Mouse (Mus musculus) fibroblast of lung, adult 2 months (primary cell): Measurements from ENCODE around the gene Tenm3.
A peak's percentile ranks its signal among the peaks of the same experiment; 100 is the strongest.

ENCODE experiments used
- DNase-seq: peaks from one replicate; pipeline ENCODE4 v3.0.0-alpha.2; 2011; ENCODE audit warnings: low read depth

Gene Tenm3

GRCm38 (mm10) chr8:48517431-48517830 is 326.3 kb downstream of the Tenm3 start:
- DNase-seq: no peak

DNA sequence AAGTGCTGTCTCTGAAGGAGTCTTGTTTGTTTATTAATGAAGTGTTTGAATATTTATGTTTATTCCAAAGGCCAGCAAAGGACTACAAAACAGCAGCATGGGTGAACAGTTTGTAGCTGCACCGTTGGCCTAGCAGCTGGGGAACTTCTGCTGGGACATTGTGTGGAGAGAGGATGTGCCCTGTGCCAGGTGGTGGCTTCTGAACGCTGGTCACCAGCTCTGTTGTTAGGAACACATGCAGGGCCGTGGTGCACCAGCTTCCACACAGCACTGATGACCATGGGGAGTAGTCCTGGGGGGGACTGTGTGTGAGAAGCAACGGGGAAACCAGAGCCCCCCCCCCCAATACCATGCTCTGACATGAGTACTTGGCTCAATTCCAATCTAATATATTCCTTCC is 329.5 kb downstream of the Tenm3 start:
- DNase-seq: no peak

- DNase-seq: no peak
Measured at GRCm38 (mm10) chr8:48513801-48514200, 329.9 kb downstream of the Tenm3 start.

GRCm38 (mm10) chr8:48511546-48511945 is 332.2 kb downstream of the Tenm3 start:
- DNase-seq: no peak

GRCm38 (mm10) chr8:48511137-48511536 is 332.6 kb downstream of the Tenm3 start:
- peak; percentile 19 for DNase-seq

GRCm38 (mm10) chr8:48508641-48509599 is 334.8 kb downstream of the Tenm3 start:
- DNase-seq: no peak

- DNase-seq: no peak
Measured at GRCm38 (mm10) chr8:48507719-48508501, 335.8 kb downstream of the Tenm3 start.

GRCm38 (mm10) chr8:48492491-48492890 is 351.3 kb downstream of the Tenm3 start:
- no peak for DNase-seq

DNA sequence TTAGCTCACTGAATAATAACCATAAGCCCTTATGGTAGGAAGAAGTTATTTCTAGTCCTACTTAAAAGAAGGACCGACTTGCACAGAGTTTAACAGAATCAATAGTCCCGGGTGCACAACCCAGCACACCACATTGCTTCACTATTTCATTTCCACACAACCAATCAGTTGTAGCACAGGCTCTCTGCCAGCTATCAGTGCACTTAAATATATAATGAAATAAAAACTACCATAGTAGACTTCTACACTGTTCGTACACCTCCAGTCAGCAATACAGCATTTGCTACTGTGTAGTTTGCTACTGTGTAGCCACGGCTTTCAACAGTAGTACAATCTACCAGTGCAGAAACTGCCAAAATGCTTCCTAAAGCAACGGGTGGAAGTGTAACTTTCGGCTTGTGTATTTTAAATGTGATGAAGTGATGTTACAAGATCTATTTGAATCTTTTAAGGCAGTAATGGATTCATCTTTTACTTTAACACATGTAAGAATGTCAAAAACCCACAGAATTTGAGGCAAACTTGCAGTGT is 353.1 kb downstream of the Tenm3 start:
- no peak for DNase-seq

GRCm38 (mm10) chr8:48489936-48490634 is 353.7 kb downstream of the Tenm3 start:
- no peak for DNase-seq

DNA sequence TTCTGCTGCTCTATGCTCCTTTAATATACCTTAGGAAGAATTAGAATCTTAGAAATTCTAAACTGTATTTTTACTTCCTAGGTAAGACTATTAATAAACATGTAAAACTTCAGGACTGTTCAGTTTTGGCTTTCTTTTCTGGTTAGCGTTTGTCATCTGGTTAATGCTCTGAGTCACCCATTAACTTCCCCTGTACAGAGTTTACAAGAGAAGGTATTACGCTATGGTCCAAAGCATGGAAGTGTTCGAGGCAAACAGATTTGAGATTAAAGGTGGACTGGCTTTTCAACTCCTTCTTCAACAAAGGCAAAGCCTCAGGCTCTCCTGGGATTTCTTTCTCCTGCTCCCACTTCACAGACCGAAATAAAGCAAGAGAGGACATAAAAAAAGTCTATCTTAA is 354.3 kb downstream of the Tenm3 start:
- no peak for DNase-seq

GRCm38 (mm10) chr8:48488809-48489208 is 354.9 kb downstream of the Tenm3 start:
- no peak for DNase-seq

DNA sequence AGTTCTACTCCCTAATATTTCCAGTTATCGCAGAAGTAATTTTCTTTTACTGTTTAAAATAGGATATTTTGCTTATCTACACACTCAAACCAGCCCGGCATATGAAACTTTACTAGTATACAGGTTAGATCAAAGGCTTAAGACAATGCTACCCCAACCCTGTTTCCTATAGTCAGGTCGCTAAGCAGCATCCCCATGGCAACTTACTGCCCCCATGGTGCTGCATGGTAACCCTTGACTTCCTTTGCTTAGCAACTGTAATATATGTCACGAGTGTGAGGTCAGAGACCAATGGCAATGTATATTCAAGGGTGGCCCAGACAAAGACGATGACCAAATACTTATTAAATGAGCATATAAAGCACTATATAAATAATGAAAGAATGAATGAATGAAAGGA is 359.6 kb downstream of the Tenm3 start:
- no peak for DNase-seq

DNA sequence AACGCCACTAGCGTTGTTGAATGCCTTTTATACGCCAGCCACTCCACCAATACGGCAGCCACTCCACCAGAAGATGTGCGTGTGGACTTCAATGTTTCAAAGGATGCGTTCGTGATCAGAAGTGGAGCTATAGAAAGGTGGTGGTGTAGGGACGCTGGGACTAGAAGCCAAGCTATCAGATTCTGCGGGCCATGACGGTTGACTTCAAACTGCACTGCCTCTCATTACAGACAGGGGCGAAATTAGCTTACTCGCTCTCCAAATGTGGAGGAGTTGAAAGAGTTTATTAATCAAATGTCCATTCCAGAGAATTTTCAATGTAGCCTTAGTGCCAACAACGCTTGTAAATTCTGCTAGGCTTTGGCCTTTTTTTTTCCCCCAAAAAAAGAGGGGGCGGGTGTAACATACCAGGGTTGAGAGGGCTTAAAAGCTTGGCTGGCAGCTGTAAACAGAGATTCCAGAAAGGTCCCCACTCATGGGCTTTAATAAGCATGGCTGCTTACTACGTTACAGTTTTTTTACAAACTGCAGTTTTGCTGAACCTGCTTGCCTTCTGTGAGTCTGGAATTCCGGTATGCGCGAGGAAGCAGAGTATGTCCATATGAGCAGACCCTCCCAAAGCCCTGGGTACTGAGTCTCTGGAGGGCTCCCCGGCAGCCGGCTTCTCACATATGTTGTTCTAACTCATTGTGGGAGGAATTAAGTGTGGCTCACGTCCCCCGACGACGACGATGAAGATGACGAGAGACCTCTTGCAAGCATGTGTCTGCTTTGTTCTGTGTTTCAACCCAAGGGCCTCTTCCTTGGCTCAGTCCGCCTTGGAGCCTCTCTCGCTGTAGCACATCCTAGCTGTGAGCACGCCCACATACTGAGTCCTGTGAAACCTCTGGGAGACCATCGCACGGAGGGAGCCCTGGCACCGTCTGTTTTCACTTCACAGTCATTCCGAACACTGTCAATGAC is 361.8 kb downstream of the Tenm3 start:
- DNase-seq: peak; percentile 22

DNA sequence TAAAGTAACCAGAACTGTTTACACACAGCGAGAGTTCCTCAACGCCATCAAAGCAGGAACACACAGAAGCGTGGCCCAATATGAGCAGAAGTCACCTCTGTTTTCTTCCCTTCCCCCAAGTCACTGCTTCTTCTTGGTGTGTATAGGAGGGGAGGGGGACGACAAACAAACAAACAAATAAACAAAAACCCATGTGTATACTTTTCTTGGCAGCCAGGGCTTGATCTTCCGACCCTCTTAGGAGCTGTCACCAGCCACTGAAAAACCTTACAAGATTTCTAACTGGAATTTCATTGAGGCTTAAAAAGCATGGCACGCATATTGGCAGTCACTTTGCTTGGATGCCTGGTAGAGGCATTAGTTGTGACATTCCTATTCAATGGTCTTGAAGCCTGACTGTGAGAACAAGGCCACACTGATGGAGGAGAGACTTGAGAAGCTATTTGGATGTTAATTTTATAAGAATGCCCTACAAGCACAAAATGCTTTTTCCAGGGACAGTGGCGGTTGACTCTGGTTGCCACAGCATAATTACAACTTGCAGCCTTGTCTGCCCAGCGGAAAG is 366.3 kb downstream of the Tenm3 start:
- no peak for DNase-seq

- no peak for DNase-seq
Measured at GRCm38 (mm10) chr8:48476896-48477295, 366.9 kb downstream of the Tenm3 start.

GRCm38 (mm10) chr8:48467633-48468032 is 376.1 kb downstream of the Tenm3 start:
- DNase-seq: no peak

- no peak for DNase-seq
Measured at GRCm38 (mm10) chr8:48458373-48458772, 385.4 kb downstream of the Tenm3 start.

DNA sequence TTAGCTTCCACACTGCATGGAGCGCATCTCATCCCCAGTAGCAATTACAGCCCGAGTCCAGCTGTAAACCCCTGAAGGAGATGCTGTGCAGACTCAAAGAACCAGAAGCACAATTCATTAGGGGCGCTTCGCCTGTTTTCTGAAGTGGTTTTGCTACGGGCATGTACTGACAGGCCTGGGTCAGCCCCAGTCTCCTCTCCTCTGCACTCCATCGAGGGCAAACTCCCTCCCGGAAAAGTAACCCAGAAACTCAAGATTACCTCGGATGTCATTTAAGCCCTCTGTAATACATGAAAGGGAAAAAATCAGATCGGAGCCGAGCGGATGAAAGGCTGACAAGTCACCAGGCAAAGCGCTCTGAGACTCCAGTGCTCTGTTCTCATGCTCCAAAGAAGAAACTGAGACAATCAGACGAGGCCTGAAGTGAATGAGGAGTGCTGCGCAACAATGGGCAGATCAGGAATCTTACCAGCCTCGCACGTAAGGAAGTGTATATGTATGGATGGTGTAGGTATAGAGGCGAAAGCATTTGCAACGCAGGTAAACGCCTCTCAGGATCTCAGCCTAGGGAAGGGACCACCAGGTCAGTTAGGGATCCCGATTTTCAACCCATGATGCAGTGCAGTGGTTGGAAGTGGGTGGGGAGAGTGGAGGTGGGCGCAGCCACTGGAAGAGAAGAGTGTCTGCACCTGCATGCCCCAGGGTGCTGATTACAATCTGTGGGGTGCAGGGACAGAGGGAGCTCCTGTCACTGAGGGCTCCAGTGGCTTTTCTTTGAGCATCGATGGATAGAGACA is 387.2 kb downstream of the Tenm3 start:
- DNase-seq: no peak

DNA sequence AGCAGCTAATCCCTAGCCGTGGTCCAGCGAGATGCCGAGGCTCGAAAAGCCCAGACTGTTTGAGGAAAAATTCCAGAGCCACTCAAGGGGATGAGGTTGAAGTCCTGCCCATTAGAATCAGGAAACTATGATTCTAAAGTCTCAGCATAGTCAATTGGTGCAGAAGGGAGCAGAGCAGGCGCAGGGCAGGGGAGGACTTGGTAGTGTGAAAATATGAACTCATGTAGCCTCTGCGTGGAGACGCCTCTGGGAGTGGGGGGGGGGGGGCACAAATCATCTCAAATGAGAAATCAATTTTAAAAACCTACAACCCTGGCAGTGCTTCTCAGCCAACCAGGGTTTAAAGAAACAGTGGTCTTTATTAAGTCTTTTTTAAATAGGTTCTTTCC is 392.5 kb downstream of the Tenm3 start:
- no peak for DNase-seq
